Mouse (Mus musculus) MEL (cell line): ENCODE results near the gene Slc16a8.

Source experiments
- POLR2AphosphoS2 ChIP-seq: IDR thresholded peaks from 2 replicates; pipeline ENCODE4 v1.6.1; 2011; ENCODE audit warnings: low read length, improper control_type of control experiment
- TBP ChIP-seq: IDR thresholded peaks from 2 replicates; pipeline ENCODE4 v1.8.0; 2011; ENCODE audit warnings: low read depth, low read length, improper control_type of control experiment
- USF1 ChIP-seq: IDR thresholded peaks from 2 replicates; pipeline ENCODE4 v1.6.1; 2014; ENCODE audit warnings: low read depth, mild to moderate bottlenecking, inconsistent platforms, low read length, improper control_type of control experiment, moderate library complexity

GRCm38 (mm10) chr15:79250236-79250635 lies 4.3 kb downstream of the Slc16a8 start:
- TF ChIP-seq USF1 (no peak), TBP (no peak), POLR2AphosphoS2 (no peak)
